Mouse (Mus musculus) liver, postnatal 0 days (tissue): ENCODE results near the gene Suv39h1.

ENCODE experiments used
- CTCF ChIP-seq: sonication (generic); IDR thresholded peaks from 2 replicates; pipeline ENCODE4 v1.5.1; 2016; ENCODE audit warnings: antibody characterized with exemption, low read depth
- EP300 ChIP-seq: IDR thresholded peaks from 2 replicates; pipeline ENCODE4 v1.6.1; 2016; ENCODE audit warnings: antibody characterized with exemption, low read depth, mild to moderate bottlenecking

- TF ChIP-seq CTCF (no peak), EP300 (peak; percentile 96)
Observed at GRCm38 (mm10) chrX:8102213-8102668, 27.7 kb upstream of the Suv39h1 start.
